In the genomic region with DNA sequence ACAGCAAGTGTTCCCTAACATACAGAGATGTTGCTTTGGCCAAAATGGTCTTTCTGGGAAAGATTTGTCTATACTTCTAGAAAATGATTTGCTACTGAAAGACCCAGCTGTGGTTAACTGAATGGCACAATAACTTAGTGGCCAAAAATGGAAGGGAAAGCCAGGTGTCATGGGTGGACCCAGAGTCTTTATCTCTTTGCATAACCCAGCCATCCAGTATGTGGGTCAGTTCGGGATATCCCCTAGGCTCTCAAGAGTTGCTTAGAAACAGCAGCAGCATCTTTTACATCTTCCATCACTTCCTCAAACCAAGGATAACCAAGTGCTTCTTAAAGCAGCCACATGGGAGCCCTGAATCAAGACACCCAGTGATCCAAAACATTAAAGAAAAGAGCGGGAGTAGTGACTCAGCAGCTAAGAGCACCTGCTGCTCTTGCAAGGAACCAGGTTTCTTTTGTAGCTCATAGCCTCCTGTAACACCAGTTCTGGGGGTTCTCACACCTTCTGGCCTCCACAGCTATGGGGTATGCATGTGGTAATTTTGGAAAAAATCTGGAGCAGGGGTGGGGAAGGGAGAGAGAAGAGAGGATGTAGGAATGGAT, we compare ENCODE assay signal across 12 mouse cellular contexts. TPM values are rescaled to one million over a fixed set of nuclear protein-coding genes. Genes with fewer than 3 reads are reported as not detected.
DNase-seq lines count a peak whose midpoint lies in the region.
"Had no signal": no experiment of that assay in that cellular context is flagged by ENCODE, and none has a peak within 500 bp of the region (broad histone marks: within the 10 kb centered on the region; RNA-seq: fewer than 3 reads in every experiment).

No protein-coding gene starts in this region.

- DNase-seq in heart, adult 11 months, result peak; percentile 63
- no peak for DNase-seq in heart, postnatal 10 days
- peak; percentile 28 to 32 for DNase-seq in spleen, postnatal 36 days (ENCODE audit: low spot score in 2 of 2)
- DNase-seq in spleen, adult 12 weeks (ENCODE audit: low spot score), result no peak
- DNase-seq in brain, adult 2 months (ENCODE audit: low read depth, low spot score), result peak; percentile 30
- no peak for DNase-seq in adrenal gland, postnatal 4 days (ENCODE audit: low spot score in 2 of 2)
- DNase-seq in adrenal gland, adult (ENCODE audit: inconsistent age in 2 of 2, low spot score in 1 of 2), result no peak
- DNase-seq: adrenal gland, adult 2 months; cerebellum, adult 18-20 months; cerebellum, adult 9-10 months; gastrocnemius, postnatal 36 days; heart, adult 18-20 months had no signal

- intact Hi-C loops in heart, postnatal 10 days (cut with DNase I), result no loop called here

RNA-seq across cellular contexts. Expression of a gene that starts 11.7 kb away (rescaled TPM):
- total RNA-seq in heart, postnatal 10 days (2021), result 10 to 100 TPM; 58.9 to 65.6 TPM
- 10 to 100 TPM; 46.6 to 58.6 TPM for total RNA-seq in adrenal gland, postnatal 4 days (2021)

Comparison
In these comparisons a context has a peak if more than half of its experiments do, and no peak if none do; other contexts are left out.
1. DNase-seq: peak in heart, adult 11 months (single experiment), spleen, postnatal 36 days (2 of 2) and brain, adult 2 months (single experiment); none in heart, postnatal 10 days (0 of 2), spleen, adult 12 weeks (single experiment), adrenal gland, postnatal 4 days (0 of 2) and adrenal gland, adult (0 of 2).